Mouse (Mus musculus) fibroblast of lung, adult 2 months (primary cell): ENCODE measurements around the gene Plcb4.

Source experiments
- DNase-seq: peaks from one replicate; pipeline ENCODE4 v3.0.0-alpha.2; 2011; ENCODE audit warnings: low read depth

Gene Plcb4

DNA sequence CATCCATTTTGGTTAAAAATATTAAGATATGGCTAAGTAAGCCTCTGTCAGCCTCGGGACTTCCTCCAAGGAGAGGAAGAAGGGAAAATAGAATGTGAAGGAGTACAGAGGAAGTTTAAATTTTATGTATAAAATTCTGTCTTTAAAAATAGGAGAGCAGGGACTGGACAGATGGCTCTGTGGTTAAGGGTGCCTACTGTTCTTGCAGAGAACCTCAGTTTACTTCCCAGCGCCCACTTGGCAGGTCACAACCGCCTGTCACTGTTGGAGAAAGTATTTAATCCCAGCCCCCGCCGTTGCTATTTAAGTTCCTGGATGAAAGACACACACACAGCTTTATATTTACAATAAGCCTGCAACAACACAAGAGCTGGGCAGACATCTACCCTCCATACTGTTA lies 347.5 kb downstream of the Plcb4 start:
- DNase-seq = no peak

DNA sequence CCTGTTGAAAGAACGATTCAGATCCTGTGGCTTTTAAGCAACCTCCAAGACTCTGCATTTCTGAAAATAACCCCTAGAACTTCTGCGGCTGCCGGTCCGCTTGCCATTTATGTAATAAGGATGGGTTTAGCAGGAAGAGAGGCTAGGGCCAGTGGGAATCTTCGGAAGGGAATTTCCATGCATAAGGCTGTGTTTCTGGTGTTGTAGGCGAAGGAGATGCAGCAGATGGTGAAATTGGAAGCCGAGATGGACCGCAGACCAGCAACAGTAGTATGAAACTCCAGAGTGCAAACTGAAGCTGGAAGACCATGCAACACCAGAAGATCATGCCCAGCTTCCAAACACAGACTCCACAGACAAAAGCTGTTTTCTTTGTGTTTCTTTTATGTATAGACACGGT lies 353.9 kb downstream of the Plcb4 start:
- no peak for DNase-seq

DNA sequence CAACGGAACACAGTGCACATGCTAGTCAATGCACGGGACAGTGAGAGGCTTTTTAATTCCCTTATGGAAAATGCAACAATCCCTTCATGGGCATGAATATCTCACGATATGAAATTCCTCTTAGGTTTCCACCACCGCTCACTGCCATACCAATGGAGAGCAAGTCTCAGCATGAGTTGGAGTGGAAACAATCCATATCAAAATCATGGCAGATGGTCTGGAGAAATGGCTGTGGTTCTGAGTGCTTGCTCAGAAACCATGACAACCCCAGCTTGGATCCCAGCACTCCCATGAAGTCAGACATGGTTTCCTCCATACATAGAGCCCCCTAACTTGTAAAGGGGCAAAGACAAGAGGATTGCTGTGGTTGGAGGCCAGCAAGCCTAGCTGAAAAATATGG lies 389.7 kb downstream of the Plcb4 start:
- no peak for DNase-seq

DNA sequence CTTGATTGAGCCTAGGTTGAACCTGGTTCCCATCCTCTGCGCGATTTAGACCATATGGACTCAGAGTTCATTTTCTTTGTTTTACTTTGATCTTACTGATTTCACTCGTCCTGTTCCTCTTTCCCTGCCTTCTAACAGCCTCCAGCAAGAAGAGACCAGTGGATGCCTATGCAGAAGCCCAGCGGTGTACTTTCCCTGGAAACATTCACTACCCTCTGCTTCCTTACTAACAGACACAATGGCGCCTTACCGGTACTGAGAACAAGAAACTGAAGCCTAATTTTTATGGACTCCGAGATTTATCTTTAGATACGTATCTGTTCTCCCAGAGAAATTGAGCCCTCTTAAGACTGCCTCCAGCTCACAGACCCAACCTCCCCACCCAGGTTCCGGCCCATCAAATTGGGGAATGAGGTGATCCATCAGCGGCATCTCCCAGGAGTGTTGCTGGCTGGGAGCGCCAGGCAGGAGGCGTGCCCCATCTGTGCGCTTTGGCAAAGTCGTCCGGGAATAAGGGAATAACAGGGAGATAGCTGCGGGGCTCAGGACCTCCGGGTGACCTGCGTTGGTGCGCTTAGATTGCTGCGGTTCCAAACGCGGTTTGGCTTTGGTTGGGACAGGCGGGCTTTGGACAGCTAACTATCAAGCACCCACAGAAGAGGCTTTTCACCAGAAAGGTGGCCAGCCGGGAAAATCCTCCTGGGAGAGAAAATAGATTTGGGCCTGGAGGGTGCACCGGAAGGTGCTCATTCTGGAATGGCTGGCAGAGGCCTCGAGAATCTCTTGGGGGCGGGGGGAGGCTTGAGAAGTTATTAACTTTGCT lies 392.2 kb downstream of the Plcb4 start:
- DNase-seq = no peak

DNA sequence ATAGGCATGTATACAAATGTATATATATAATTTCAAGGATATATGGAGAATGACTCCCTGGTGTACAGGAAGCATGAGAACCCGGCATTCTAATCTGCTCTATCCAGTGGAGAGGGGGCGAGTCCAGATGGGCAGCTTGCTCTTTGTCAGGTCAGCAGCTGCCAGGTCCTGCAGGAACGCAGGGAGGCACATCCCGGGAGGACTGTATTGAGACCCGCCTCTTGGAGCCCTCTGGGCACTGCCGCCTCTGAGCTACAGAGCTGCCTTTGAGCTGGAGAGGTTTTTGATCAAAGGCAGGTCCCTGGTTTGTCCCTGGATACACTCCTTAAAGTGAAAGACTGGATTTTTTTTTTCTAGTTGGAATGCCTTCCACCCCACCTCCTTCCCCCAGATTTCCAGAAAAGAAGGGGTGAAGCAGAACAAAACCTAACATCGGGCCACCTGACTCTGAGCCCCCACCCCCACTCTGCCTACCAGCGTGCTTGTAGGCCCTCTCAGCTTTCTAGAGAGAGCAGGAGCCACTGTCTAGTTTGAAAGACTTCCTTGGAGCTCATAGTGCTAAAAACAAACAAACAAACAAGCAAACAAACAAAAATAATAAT lies 393.0 kb downstream of the Plcb4 start, which contains the start of gene Lamp5:
Gene Lamp5, plus strand, starts transcription at position 552 of the 602 bp plus-strand sequence.
- DNase-seq = no peak

DNA sequence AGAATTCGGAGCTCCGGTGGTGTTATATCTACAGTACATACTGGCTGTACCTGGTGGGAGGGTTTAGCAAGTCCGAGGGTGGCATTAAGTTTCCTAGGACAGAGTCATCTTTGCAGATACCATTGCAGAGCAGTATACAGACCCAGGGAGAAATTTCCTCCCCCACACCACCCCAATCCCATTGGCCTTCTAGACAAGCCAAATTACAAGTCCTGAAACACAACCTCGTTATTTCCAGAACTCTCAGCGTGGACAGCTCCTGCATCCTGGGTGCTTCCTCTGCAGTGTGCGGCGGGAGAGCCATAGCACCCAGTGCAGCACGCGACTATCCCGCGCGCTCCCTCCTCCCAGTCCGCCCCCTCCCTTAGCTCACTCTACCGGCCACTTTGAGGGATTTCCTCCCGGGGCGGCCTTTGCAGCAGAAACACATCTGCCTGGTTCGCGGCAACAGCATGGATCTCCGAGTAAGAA lies 399.1 kb downstream of the Plcb4 start:
- no peak for DNase-seq

DNA sequence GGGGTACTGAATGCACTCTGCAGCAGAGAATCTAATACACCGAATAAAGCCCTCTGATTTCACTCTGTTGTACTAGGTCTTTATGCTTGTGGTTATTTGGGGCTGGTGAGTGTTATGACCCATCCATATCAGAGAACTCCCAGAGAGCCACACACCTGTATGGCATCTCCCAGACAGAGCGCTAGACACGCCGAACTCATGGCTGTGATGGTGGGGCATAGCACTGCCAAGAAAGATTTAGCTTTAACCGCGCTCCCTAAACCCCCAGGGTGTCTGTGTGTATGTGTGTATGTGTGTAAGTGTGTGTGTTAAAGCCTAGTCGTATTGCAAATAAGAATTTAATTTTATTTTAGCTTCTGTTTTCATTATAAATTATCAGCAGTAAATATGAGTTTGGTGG lies 399.6 kb downstream of the Plcb4 start:
- DNase-seq = no peak

DNA sequence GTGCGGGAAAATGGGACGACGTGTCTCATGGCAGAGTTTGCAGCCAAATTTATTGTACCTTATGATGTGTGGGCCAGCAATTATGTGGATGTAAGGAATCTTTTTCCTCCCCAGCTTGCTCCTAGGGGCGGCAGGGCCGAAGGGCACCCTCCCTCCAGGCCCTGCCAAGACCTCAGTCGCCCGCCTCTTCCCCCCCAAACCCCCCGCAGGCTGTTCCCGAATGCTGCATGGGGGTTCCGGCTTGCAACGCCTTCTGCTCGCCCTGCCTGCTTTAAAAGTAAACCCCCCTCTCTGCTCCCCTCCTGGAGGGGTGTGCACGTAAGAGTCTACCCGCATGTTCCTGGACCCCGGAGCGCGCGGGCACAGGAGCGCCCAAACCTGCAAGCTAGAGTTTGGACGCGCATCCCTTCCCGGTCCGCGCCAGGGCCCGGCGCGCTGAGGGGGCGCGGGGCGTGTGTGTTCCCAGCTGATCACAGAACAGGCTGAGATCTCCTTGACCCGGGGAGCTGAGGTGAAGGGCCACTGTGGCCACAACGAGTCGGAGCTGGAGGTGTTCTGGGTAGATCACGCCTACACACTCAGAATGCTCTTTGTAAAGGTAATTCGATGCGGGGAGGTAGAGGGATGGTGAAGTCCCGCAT lies 400.3 kb downstream of the Plcb4 start:
- DNase-seq = no peak
